Mouse (Mus musculus) gastrocnemius, postnatal 14 days (tissue): ENCODE measurements around the gene Grwd1. TPM values are rescaled to one million over a fixed set of nuclear protein-coding genes. Genes with fewer than 3 reads are reported as not detected.

ENCODE experiments used
- DNase-seq: peaks from one replicate; pipeline ENCODE4 v3.0.0; 2021; ENCODE audit warnings: mixed read lengths
- intact Hi-C: fragments of 180-260 bp; cut with DNase I; formaldehyde crosslinking; loops from one replicate; pipeline ENCODE4 v1.15.1; 2025; ENCODE audit warnings: low total_unique reads
- total RNA-seq, 2 experiments: library from RNA; stranded (reverse); gene quantifications; 2 replicates each; pipeline ENCODE4 v1.2.3; 2021

Grwd1 gene
- total RNA-seq, 2 experiments from 2014 or later = 10.5 to 16.5 TPM

- intact Hi-C loops = no loop called here
- no peak for DNase-seq
Observed at GRCm38 (mm10) chr7:45805941-45806340, 24.8 kb downstream of the Grwd1 start.

- no peak for DNase-seq
- intact Hi-C loops = no loop called here
Observed at GRCm38 (mm10) chr7:45802551-45802950, 28.2 kb downstream of the Grwd1 start.

GRCm38 (mm10) chr7:45801348-45801747, 29.4 kb downstream of the Grwd1 start:
- intact Hi-C loops = loop anchor here (2.0 kb wide), 1 partner anchor 63 kb away; no protein-coding TSS in a partner anchor
- DNase-seq = peak; percentile 91

- intact Hi-C loops = loop anchor here (2.0 kb wide), 1 partner anchor 62 kb away; no protein-coding TSS in a partner anchor
- DNase-seq = no peak
Observed at GRCm38 (mm10) chr7:45800546-45801204, 30.1 kb downstream of the Grwd1 start.

GRCm38 (mm10) chr7:45800001-45800400, 30.7 kb downstream of the Grwd1 start:
- intact Hi-C loops = loop anchor here (2.0 kb wide), 1 partner anchor 61 kb away; no protein-coding TSS in a partner anchor
- no peak for DNase-seq

GRCm38 (mm10) chr7:45798931-45799330, 31.8 kb downstream of the Grwd1 start:
- DNase-seq = no peak
- intact Hi-C loops = no loop called here

GRCm38 (mm10) chr7:45798511-45798836, 32.3 kb downstream of the Grwd1 start:
- intact Hi-C loops = no loop called here
- DNase-seq = no peak

GRCm38 (mm10) chr7:45797661-45798510, 32.9 kb downstream of the Grwd1 start:
- intact Hi-C loops = no loop called here

GRCm38 (mm10) chr7:45796950-45797349, 33.8 kb downstream of the Grwd1 start:
- intact Hi-C loops = no loop called here

More at GRCm38 (mm10) chr7:45797661-45798510, 32.9 kb downstream of the Grwd1 start:
- no peak for DNase-seq

GRCm38 (mm10) chr7:45794971-45795370, 35.8 kb downstream of the Grwd1 start:
- intact Hi-C loops = loop anchor here (2.0 kb wide), 1 partner anchor 50 kb away; no protein-coding TSS in a partner anchor
- no peak for DNase-seq

More at GRCm38 (mm10) chr7:45796950-45797349, 33.8 kb downstream of the Grwd1 start:
- no peak for DNase-seq

GRCm38 (mm10) chr7:45793969-45794585, 36.7 kb downstream of the Grwd1 start:
- intact Hi-C loops = loop anchor here (2.0 kb wide), 1 partner anchor 49 kb away; no protein-coding TSS in a partner anchor
- no peak for DNase-seq

- intact Hi-C loops = no loop called here
- no peak for DNase-seq
Observed at GRCm38 (mm10) chr7:45793240-45793639, 37.5 kb downstream of the Grwd1 start.

- DNase-seq = no peak
- intact Hi-C loops = no loop called here
Observed at GRCm38 (mm10) chr7:45791756-45792490, 38.8 kb downstream of the Grwd1 start.

- intact Hi-C loops = no loop called here
Observed at GRCm38 (mm10) chr7:45790721-45791120, 40.0 kb downstream of the Grwd1 start.

GRCm38 (mm10) chr7:45787642-45788041, 43.1 kb downstream of the Grwd1 start:
- no peak for DNase-seq
- intact Hi-C loops = no loop called here

More at GRCm38 (mm10) chr7:45790721-45791120, 40.0 kb downstream of the Grwd1 start:
- DNase-seq = no peak

GRCm38 (mm10) chr7:45786661-45787413, 43.9 kb downstream of the Grwd1 start:
- intact Hi-C loops = no loop called here
- DNase-seq = no peak

- intact Hi-C loops = no loop called here
- no peak for DNase-seq
Observed at GRCm38 (mm10) chr7:45786136-45786578, 44.6 kb downstream of the Grwd1 start.

GRCm38 (mm10) chr7:45785388-45786135, 45.2 kb downstream of the Grwd1 start:
- DNase-seq = no peak
- intact Hi-C loops = no loop called here
